Mouse (Mus musculus): ENCODE data around the gene Alg12.
"Not testable (repeated sequence)": the region's sequence is repeated elsewhere in the genome, so short reads cannot be mapped to it uniquely, and the experiment has no call there.

Alg12 gene

GRCm38 (mm10) chr15:88832536-88832935 is 13.4 kb upstream of the Alg12 start:
- DNase-seq (ENCODE audit: low read depth in 1 of 2, low spot score in 2 of 2) = no peak

GRCm38 (mm10) chr15:88831482-88831881 is 12.4 kb upstream of the Alg12 start:
- DNase-seq (ENCODE audit: low read depth in 1 of 2, low spot score in 2 of 2) = no peak

DNA sequence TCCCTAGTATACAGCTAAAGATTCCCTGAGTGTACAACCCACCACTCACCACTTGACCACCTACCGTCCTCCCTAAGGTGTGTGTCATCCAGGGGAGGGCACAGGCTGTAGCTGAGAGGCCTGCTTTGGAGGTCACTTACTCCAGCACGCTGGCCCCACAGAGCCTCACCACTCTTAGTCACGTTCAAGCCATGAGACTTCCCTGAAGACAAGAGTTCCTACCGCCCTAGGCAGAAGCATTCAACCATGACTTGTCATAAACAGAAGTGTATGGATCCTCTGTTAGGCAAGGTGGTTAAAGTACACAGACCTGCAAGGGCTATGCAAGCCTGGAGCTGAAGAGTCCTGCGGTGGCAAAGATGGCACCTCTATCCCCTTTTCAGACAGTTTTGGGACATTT is 11.6 kb upstream of the Alg12 start:
- DNase-seq (ENCODE audit: low read depth in 1 of 2, low spot score in 2 of 2) = no peak

- DNase-seq (ENCODE audit: low read depth in 1 of 2, low spot score in 2 of 2) = no peak
Observed at GRCm38 (mm10) chr15:88829791-88830440, 10.8 kb upstream of the Alg12 start.

GRCm38 (mm10) chr15:88828800-88829705 is 9.9 kb upstream of the Alg12 start:
- DNase-seq (ENCODE audit: low read depth in 1 of 2, low spot score in 2 of 2) = peak; percentile 47 to 71

GRCm38 (mm10) chr15:88827991-88828799 is 9.1 kb upstream of the Alg12 start:
- DNase-seq (ENCODE audit: low read depth in 1 of 2, low spot score in 2 of 2) = peak in 1 of 2 experiments; percentile 16

GRCm38 (mm10) chr15:88827466-88827865 is 8.3 kb upstream of the Alg12 start:
- DNase-seq (ENCODE audit: low read depth in 1 of 2, low spot score in 2 of 2) = no peak

GRCm38 (mm10) chr15:88823376-88823775 is 4.3 kb upstream of the Alg12 start:
- no peak for DNase-seq (ENCODE audit: low read depth in 1 of 2, low spot score in 2 of 2)

DNA sequence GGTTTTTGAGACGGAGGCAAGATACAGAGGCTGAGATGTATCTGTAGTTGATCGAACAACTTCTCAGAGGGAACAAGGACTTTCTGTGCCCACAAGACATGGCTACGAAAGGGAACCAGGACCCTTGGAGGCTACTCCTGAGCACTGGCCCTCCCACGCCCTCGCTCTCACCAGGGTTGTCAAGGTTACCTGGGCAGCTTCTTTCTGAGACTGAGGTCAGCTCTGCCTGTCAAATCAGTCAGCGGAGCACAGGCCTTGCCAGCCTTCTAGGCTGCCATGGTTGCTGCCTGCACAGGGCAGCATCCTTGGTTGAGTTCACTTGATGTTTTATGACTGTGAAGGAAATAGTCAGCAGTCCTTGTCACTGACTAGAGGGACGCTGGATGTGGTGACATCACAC is 3.4 kb upstream of the Alg12 start:
- DNase-seq (ENCODE audit: low read depth in 1 of 2, low spot score in 2 of 2) = no peak

DNA sequence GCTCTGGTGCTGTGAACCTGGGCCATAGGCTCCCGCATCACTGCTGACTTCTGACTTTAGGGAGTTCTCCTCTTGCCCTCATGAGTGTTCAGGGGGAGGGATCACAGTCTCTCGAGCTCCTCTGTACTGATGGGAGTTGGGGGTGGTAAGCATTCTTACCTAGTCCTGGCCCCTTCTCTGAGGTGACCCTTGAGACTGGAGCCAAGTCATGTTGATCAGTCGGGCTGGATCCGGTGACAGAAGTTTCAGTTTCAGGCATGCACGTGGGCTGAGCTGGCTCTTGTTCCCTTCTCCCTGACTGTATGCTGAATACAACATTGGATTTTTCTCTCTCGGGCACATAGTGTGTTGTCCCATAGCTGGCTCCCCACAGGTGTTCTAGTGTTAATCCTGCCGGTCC is 2.3 kb upstream of the Alg12 start:
- no peak for DNase-seq (ENCODE audit: low read depth in 1 of 2, low spot score in 2 of 2)

GRCm38 (mm10) chr15:88819906-88820303 is 787 bp upstream of the Alg12 start:
- no peak for DNase-seq (ENCODE audit: low read depth in 1 of 2, low spot score in 2 of 2)

DNA sequence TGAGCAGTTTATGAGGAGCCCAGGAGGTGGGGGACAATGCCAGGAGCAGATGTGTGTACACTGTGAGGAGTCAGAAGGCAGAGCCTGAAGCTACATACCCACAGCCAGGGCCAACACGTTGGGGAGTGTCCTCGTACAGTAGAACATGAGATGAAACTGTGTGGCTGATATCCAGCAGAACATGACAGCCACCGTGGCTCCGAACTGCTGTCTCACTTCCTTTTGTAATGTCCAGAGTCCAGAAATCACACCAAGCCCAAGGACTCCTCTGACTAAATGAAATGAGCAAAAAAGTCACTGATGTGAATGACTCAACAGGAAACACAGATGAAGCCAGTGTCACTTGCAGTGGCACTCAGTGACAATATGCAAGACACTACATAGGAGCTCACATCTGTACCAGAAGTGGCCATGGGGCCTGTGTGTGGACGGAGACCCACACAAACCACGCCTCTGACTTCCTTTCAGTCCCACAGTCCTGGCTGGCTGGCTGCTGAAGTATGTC is 3.9 kb downstream of the Alg12 start:
- no peak for DNase-seq (ENCODE audit: low read depth in 1 of 2, low spot score in 2 of 2)

GRCm38 (mm10) chr15:88814411-88815047 is 4.6 kb downstream of the Alg12 start:
- DNase-seq (ENCODE audit: low read depth in 1 of 2, low spot score in 2 of 2) = no peak

GRCm38 (mm10) chr15:88813873-88814272 is 5.2 kb downstream of the Alg12 start:
- DNase-seq (ENCODE audit: low read depth in 1 of 2, low spot score in 2 of 2) = not testable (repeated sequence)

DNA sequence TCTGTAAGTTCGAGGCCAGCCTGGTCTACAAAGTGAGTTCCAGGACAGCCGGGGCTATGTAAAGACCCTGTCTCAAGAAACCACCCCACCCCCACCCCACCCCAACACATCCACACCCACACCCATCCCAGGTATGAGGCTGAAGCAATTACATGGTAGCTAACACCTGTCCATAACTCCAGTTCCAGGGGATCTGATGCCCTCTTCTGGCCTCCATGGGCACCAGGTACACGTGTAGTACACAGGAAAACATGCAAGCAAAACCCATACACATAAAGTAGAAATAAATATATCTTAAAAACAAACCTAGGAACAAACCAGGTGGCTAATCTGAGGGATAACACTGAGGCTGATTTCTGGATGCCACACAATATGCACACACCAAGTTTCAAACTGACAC is 5.9 kb downstream of the Alg12 start:
- no peak for DNase-seq (ENCODE audit: low read depth in 1 of 2, low spot score in 2 of 2)

- no peak for DNase-seq (ENCODE audit: low read depth in 1 of 2, low spot score in 2 of 2)
Observed at GRCm38 (mm10) chr15:88810369-88810768, 8.7 kb downstream of the Alg12 start.

- DNase-seq (ENCODE audit: low read depth in 1 of 2, low spot score in 2 of 2) = no peak
Observed at GRCm38 (mm10) chr15:88808121-88808520, 11.0 kb downstream of the Alg12 start.

DNA sequence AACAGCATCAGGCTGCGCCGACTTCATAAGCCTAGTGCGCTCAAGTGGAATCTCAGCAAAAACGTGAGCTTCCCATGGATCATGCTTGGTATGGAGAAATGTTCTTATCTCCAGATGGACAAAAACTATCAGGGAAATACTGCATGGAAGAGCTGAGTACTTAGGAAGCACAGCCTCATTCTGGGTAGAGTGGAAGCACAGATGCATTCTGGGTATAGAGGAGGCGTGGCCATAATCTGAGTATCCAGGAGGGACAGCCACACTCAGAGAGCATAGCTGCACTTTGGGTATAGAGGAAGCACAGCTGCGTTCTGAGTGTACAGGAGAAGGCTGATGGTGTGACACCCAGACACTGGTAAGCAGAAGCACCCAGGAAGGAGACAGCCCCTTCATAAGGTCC is 16.8 kb downstream of the Alg12 start:
- DNase-seq (ENCODE audit: low read depth in 1 of 2, low spot score in 2 of 2) = no peak

- DNase-seq (ENCODE audit: low read depth in 1 of 2, low spot score in 2 of 2) = no peak
Observed at GRCm38 (mm10) chr15:88801903-88802302, 17.2 kb downstream of the Alg12 start.

- DNase-seq (ENCODE audit: low read depth in 1 of 2, low spot score in 2 of 2) = no peak
Observed at GRCm38 (mm10) chr15:88800921-88801354, 18.2 kb downstream of the Alg12 start.

- DNase-seq (ENCODE audit: low read depth in 1 of 2, low spot score in 2 of 2) = no peak
Observed at GRCm38 (mm10) chr15:88799950-88800371, 19.2 kb downstream of the Alg12 start.

Data from monocyte, adult 2 months (primary cell).